Mouse (Mus musculus) CH12.LX (cell line): ENCODE results near the gene Kcnc3. TPM values are rescaled to one million over a fixed set of nuclear protein-coding genes. Genes with fewer than 3 reads are reported as not detected.

Experiments used
- DNase-seq: peaks from one replicate; pipeline ENCODE4 v3.0.0-alpha.2; 2013; ENCODE audit errors: extremely low read depth
- H3K27ac ChIP-seq: 2 replicates; pipeline ENCODE4 v1.5.1; 2012; ENCODE audit warnings: low read depth, mild to moderate bottlenecking, control low read depth, moderate library complexity; ENCODE audit not compliant: insufficient read depth
- H3K27me3 ChIP-seq: replicated peaks from 2 replicates; pipeline ENCODE3; 2012; ENCODE audit warnings: inconsistent platforms
- H3K36me3 ChIP-seq, 2 experiments: replicated peaks in 1 of 2; 2 replicates each; pipeline versions ENCODE3 to v1.6.1; 2012; ENCODE audit warnings: inconsistent platforms in 1 of 2, low read length in 1 of 2, mild to moderate bottlenecking in 1 of 2, mixed read lengths in 1 of 2, moderate library complexity in 1 of 2; ENCODE audit not compliant: control insufficient read depth in 1 of 2, insufficient read depth in 1 of 2
- H3K4me1 ChIP-seq, 2 experiments: 2 replicates each; pipeline ENCODE4 v1.6.1; 2012; ENCODE audit warnings: inconsistent platforms in 1 of 2, moderate library complexity in 1 of 2; ENCODE audit not compliant: insufficient read depth in 2 of 2, control insufficient read depth in 1 of 2
- H3K4me2 ChIP-seq: 2 replicates; pipeline ENCODE4 v1.6.1; 2012; ENCODE audit warnings: low read depth, mild to moderate bottlenecking, control low read depth; ENCODE audit not compliant: poor library complexity, insufficient read depth, severe bottlenecking
- H3K4me3 ChIP-seq, 3 experiments: fragments of 150-350 bp in 1 of 3; sonication (generic) in 1 of 3; replicated peaks in 1 of 3; 2 replicates each; pipeline versions ENCODE3 to v1.5.1; 2011 to 2012; ENCODE audit warnings: low read depth in 2 of 3, low read length in 2 of 3, mild to moderate bottlenecking in 2 of 3, moderate library complexity in 2 of 3, control low read depth in 1 of 3, improper control_type of control experiment in 1 of 3, inconsistent platforms in 1 of 3, mixed read lengths in 1 of 3; ENCODE audit not compliant: poor library complexity in 1 of 3
- H3K79me2 ChIP-seq: replicated peaks from 2 replicates; pipeline ENCODE4 v1.6.1; 2012; ENCODE audit warnings: mild to moderate bottlenecking, moderate library complexity; ENCODE audit not compliant: control insufficient read depth, poor library complexity, insufficient read depth, severe bottlenecking; ENCODE audit errors: extremely low read depth
- H3K9ac ChIP-seq: 2 replicates; pipeline ENCODE4 v1.6.1; 2012; ENCODE audit warnings: low read depth, mild to moderate bottlenecking, control low read depth, moderate library complexity; ENCODE audit not compliant: insufficient read depth
- H3K9me3 ChIP-seq: replicated peaks from 2 replicates; pipeline ENCODE3; 2012; ENCODE audit warnings: low read length, inconsistent platforms, mixed read lengths
- CHD2 ChIP-seq: IDR thresholded peaks from 2 replicates; pipeline ENCODE4 v1.6.1; 2011; ENCODE audit warnings: low read length, improper control_type of control experiment
- CTCF ChIP-seq, 2 experiments: IDR thresholded peaks in 1 of 2; conservative IDR thresholded peaks in 1 of 2; 2 replicates each; pipeline ENCODE4 v1.5.1; 2011 to 2012; ENCODE audit warnings: low read depth in 2 of 2, low read length in 2 of 2, improper control_type of control experiment in 1 of 2, inconsistent platforms in 1 of 2, mild to moderate bottlenecking in 1 of 2, moderate library complexity in 1 of 2
- ELF1 ChIP-seq: IDR thresholded peaks from 2 replicates; pipeline ENCODE4 v1.6.1; 2014; ENCODE audit warnings: low read depth, mild to moderate bottlenecking, inconsistent platforms, low read length, improper control_type of control experiment
- GABPA ChIP-seq: IDR thresholded peaks from 2 replicates; pipeline ENCODE4 v1.6.1; 2012; ENCODE audit warnings: low read depth, low read length, improper control_type of control experiment, inconsistent platforms; ENCODE audit not compliant: insufficient replicate concordance
- IRF4 ChIP-seq: IDR thresholded peaks from 2 replicates; pipeline ENCODE4 v1.6.1; 2014; ENCODE audit warnings: low read depth, mild to moderate bottlenecking, inconsistent platforms, low read length, improper control_type of control experiment
- KAT2A ChIP-seq: IDR thresholded peaks from 2 replicates; pipeline ENCODE4 v1.6.1; 2012; ENCODE audit warnings: low read length, improper control_type of control experiment, inconsistent platforms; ENCODE audit not compliant: insufficient replicate concordance
- MAZ ChIP-seq: IDR thresholded peaks from 2 replicates; pipeline ENCODE4 v1.6.1; 2012; ENCODE audit warnings: low read depth, mild to moderate bottlenecking, inconsistent platforms, low read length, improper control_type of control experiment, moderate library complexity
- MXI1 ChIP-seq: IDR thresholded peaks from 2 replicates; pipeline ENCODE4 v1.6.1; 2011; ENCODE audit warnings: mild to moderate bottlenecking, low read depth, low read length, improper control_type of control experiment
- MYC ChIP-seq: IDR thresholded peaks from 2 replicates; pipeline ENCODE4 v1.6.1; 2011; ENCODE audit warnings: low read depth, mild to moderate bottlenecking, improper control_type of control experiment, low read length
- NELFE ChIP-seq: IDR thresholded peaks from 2 replicates; pipeline ENCODE4 v1.6.1; 2011; ENCODE audit warnings: low read depth, low read length, improper control_type of control experiment
- PAX5 ChIP-seq: IDR thresholded peaks from 2 replicates; pipeline ENCODE4 v1.6.1; 2012; ENCODE audit warnings: low read length, inconsistent platforms, mixed read lengths
- RAD21 ChIP-seq: IDR thresholded peaks from 2 replicates; pipeline ENCODE4 v1.6.1; 2011; ENCODE audit warnings: low read depth, mild to moderate bottlenecking, low read length, improper control_type of control experiment, moderate library complexity
- TCF12 ChIP-seq: IDR thresholded peaks from 2 replicates; pipeline ENCODE4 v1.6.1; 2014; ENCODE audit warnings: low read depth, mild to moderate bottlenecking, inconsistent platforms, low read length, improper control_type of control experiment
- UBTF ChIP-seq: IDR thresholded peaks from 2 replicates; pipeline ENCODE4 v1.6.1; 2012; ENCODE audit warnings: low read depth, mild to moderate bottlenecking, inconsistent platforms, low read length, improper control_type of control experiment, moderate library complexity
- USF1 ChIP-seq: IDR thresholded peaks from 2 replicates; pipeline ENCODE4 v1.6.1; 2014; ENCODE audit warnings: low read depth, mild to moderate bottlenecking, inconsistent platforms, low read length, improper control_type of control experiment
- ZC3H11A ChIP-seq: IDR thresholded peaks from 2 replicates; pipeline ENCODE4 v1.6.1; 2012; ENCODE audit warnings: low read depth, mild to moderate bottlenecking, inconsistent platforms, low read length, improper control_type of control experiment
- ZNF384 ChIP-seq: IDR thresholded peaks from 2 replicates; pipeline ENCODE4 v1.6.1; 2012; ENCODE audit warnings: low read depth, low read length, improper control_type of control experiment, inconsistent platforms
- dilution Hi-C: fragments of 300-500 bp; cut with MboI; formaldehyde crosslinking; loops from 2 replicates; pipeline ENCODE4 v1.14.3; 2020; ENCODE audit warnings: low sequenced_read_pairs; ENCODE audit not compliant: extremely low pct_unique_long_range_greater_than_20kb, extremely low pct_ligation_motif_present
- in situ Hi-C: fragments of 300-500 bp; cut with MboI; formaldehyde crosslinking; loops from 3 replicates; pipeline ENCODE4 v1.14.3; 2019; ENCODE audit warnings: low sequenced_read_pairs, low pct_ligation_motif_present, low pct_unique_long_range_greater_than_20kb, mixed read lengths
- polyA plus RNA-seq: library from polyadenylated mRNA; unstranded; fragments of >175 nt; gene quantifications from 2 replicates; pipeline ENCODE4 v1.2.1, GENCODE M21; 2012; ENCODE audit warnings: low read depth; ENCODE audit not compliant: insufficient read length
- total RNA-seq, 2 experiments: library from RNA; depleted of rRNA; stranded (reverse); fragments of 300-350 nt in 1 of 2; fragments of >200 nt in 1 of 2; gene quantifications; 2 replicates each; pipeline ENCODE4 v1.2.3; 2012 to 2014

Kcnc3 gene
- total and polyA plus RNA-seq, 3 experiments = 0.31 to 5.6 (median 1.7) TPM

DNA sequence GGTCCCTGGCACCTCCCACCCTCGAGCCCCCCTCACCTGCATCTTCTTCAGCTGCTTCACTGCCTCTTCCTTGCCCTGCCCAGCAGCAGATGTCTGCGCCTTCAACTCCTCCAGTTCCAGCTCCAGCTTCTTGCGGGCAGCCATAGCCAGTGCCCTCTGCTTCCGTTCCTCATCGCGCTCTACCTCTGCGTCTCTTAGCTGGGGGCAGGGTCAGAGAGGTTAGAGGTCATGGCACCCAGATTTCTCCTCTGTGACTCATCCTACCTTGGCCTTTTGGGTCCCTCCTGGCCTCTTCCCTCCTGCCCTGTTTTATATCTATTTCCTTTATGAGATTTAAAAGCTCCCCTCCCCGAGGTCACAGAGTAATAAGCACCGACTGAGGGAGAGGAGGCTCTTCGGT lies 24.8 kb downstream of the Kcnc3 start:
- Histone ChIP-seq H3K4me3 (no peak overlapping the region), H3K36me3 (no peaks in the 10 kb centered on the region), H3K27ac (no peak overlapping the region), H3K27me3 (no peaks in the 10 kb centered on the region)
- no peak for DNase-seq
- in situ Hi-C loops = no loop called here
- TF ChIP-seq CHD2 = no peak
- TF ChIP-seq, all 38 proteins: peak for 0
- Histone ChIP-seq H3K4me1 (peaks cover 11 to 32% of the 10 kb centered on the region in 2 experiments; a peak in 3 of 4 replicates), H3K4me2 (no peak overlapping the region), H3K79me2 (no peaks in the 10 kb centered on the region), H3K9me3 (peaks cover 14% of the 10 kb centered on the region), H3K9ac (no peak overlapping the region)
- dilution Hi-C loops = no loop called here

DNA sequence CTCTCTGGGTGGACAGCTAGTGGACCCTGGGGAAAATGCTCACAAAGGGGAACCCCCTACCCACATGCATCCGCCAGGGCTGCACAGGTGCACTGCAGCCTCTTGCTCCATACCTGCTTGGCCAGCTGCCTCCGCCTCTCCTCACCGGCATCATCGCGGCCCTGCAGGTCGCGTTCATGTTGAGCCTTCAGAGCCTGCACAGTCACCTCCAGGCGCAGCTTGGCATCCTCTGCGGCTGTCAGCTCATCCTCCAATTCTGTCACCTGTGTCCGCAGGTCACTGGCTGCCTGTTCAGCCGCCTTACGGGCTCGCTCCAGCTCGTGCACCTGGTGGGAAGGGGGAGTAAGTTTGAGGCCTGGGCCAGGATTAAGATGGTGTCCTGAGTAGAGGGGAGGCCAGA lies 25.5 kb downstream of the Kcnc3 start:
- DNase-seq = no peak
- H3K9ac ChIP-seq = no peak overlapping the region
- peaks cover 9 to 26% of the 10 kb centered on the region in 2 experiments; a peak in 3 of 4 replicates for H3K4me1 ChIP-seq
- no peak for TF ChIP-seq ZNF384
- TF ChIP-seq UBTF = no peak
- TF ChIP-seq GABPA = no peak
- no peak for TF ChIP-seq ZC3H11A
- TF ChIP-seq TCF12 = no peak
- TF ChIP-seq IRF4 = no peak
- no peak for TF ChIP-seq NELFE
- TF ChIP-seq USF1 = no peak
- TF ChIP-seq ELF1 = no peak
- TF ChIP-seq PAX5 = no peak
- TF ChIP-seq MYC = no peak
- TF ChIP-seq, all 38 proteins: peak for 0
- peaks cover 14% of the 10 kb centered on the region for H3K9me3 ChIP-seq
- no peak overlapping the region for H3K4me3 ChIP-seq
- H3K36me3 ChIP-seq = no peaks in the 10 kb centered on the region
- H3K4me2 ChIP-seq = no peak overlapping the region
- dilution Hi-C loops (no loop called here), in situ Hi-C loops (no loop called here)
- H3K79me2 ChIP-seq = no peaks in the 10 kb centered on the region
- H3K27me3 ChIP-seq = no peaks in the 10 kb centered on the region
- no peak overlapping the region for H3K27ac ChIP-seq

DNA sequence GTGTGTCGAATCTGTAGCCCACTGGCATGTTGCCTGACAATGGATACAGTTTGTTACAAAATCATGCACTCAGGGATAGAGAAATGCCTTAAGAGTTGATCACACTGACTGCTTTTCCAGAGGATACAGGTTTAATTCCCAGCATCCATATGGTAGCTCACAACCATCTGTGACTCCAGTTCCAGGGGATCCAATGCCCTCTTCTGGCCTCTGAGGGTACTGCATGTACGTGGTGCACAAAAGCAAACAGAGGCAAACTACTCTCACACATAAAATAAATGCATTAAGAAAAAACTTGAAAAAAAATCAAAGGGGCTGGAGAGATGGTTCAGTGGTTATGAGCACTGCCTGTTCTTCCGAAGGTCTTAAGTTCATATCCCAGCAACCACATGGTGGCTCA lies 26.6 kb downstream of the Kcnc3 start:
- TF ChIP-seq KAT2A (no peak), RAD21 (peak; percentile 4), MAZ (no peak), MXI1 (no peak), CTCF (conservative IDR thresholded peaks at IDR 0.05 in 1 of 2, IDR thresholded peaks at IDR 0.05 in 1 of 2; ENCODE audit: low read depth in 2 of 2, low read length in 2 of 2) (peak in 1 of 2 experiments; percentile 33; a peak in 1 of 4 replicates)
- TF ChIP-seq, all 38 proteins: peak for 2

More for the DNA sequence above, 26.6 kb downstream of the Kcnc3 start:
- Histone ChIP-seq H3K9ac (no peak overlapping the region), H3K27ac (no peak overlapping the region), H3K27me3 (peaks cover 3% of the 10 kb centered on the region), H3K4me2 (no peak overlapping the region), H3K9me3 (peaks cover 17% of the 10 kb centered on the region), H3K79me2 (no peaks in the 10 kb centered on the region), H3K36me3 (no peaks in the 10 kb centered on the region), H3K4me1 (peaks cover 2 to 16% of the 10 kb centered on the region in 2 experiments; a peak in 2 of 4 replicates), H3K4me3 (no peak overlapping the region)
- dilution Hi-C loops = no loop called here
- in situ Hi-C loops = no loop called here
- no peak for DNase-seq
